Mouse (Mus musculus): Measurements from ENCODE around the gene Mfap1b. TPM values are rescaled to one million over a fixed set of nuclear protein-coding genes. Genes with fewer than 3 reads are reported as not detected.
"Not testable (repeated sequence)": the region's sequence is repeated elsewhere in the genome, so short reads cannot be mapped to it uniquely, and the experiment has no call there.

The Mfap1b gene
- polyA plus RNA-seq, 1 experiment = 38.5 TPM

DNA sequence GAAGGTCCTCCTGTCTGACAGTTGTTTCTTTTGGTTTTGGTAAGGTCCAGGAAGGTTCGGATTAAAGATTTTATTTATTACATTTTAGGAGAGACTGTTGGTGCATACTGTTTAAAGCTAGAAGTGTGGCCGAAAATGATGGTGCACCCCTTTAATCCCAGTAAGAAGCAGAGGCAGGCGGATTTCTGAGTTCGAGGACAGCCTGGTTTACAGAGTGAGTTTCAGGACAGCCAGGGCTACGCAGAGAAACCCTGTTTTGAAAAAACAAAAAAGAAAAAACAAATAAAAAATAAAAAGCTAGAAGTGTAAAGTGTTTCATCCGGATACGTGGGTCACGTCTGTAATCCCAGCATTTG is 291 bp upstream of the Mfap1b start:
- DNase-seq (ENCODE audit: extremely low spot score in 1 of 2, low spot score in 1 of 2) = no peak

- not testable (repeated sequence) for DNase-seq (ENCODE audit: extremely low spot score in 1 of 2, low spot score in 1 of 2)
Measured at GRCm38 (mm10) chr2:121472783-121473182, 1.1 kb downstream of the Mfap1b start.

DNA sequence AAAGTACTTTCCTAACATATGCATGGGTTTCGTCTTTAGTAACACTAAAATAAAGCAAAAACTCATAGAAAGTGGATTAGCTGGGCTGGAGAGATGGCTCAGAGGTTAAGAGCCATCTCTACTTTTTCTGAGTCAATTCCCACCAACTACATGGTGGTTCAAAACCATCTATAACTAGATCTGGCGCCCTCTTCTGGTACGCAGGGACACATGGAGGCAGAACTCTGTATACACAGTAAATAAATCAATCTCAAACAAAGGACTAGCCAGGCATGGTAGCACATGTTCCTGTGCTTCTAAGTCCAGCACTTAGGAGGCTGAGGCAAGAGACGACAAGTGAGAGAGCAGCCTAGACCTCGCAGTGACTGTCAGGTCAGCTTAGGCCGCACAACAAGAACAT is 4.9 kb downstream of the Mfap1b start:
- DNase-seq (ENCODE audit: extremely low spot score in 1 of 2, low spot score in 1 of 2) = not testable (repeated sequence)

- DNase-seq (ENCODE audit: extremely low spot score in 1 of 2, low spot score in 1 of 2) = no peak
Measured at GRCm38 (mm10) chr2:121460071-121460470, 13.8 kb downstream of the Mfap1b start.

GRCm38 (mm10) chr2:121456692-121457642 is 16.9 kb downstream of the Mfap1b start, which contains the start of gene Serinc4:
TSS of gene Serinc4 (minus strand) at chr2:121456781.
- DNase-seq (ENCODE audit: extremely low spot score in 1 of 2, low spot score in 1 of 2) = peak; percentile 61 to 86

- no peak for DNase-seq (ENCODE audit: extremely low spot score in 1 of 2, low spot score in 1 of 2)
Measured at GRCm38 (mm10) chr2:121455534-121455933, 18.3 kb downstream of the Mfap1b start.

- DNase-seq (ENCODE audit: extremely low spot score in 1 of 2, low spot score in 1 of 2) = no peak
Measured at GRCm38 (mm10) chr2:121453917-121454316, 19.9 kb downstream of the Mfap1b start.

GRCm38 (mm10) chr2:121452990-121453389 is 20.9 kb downstream of the Mfap1b start, which contains the start of gene Hypk:
TSS of gene Hypk (plus strand) at chr2:121453290.
- DNase-seq (ENCODE audit: extremely low spot score in 1 of 2, low spot score in 1 of 2) = no peak

DNA sequence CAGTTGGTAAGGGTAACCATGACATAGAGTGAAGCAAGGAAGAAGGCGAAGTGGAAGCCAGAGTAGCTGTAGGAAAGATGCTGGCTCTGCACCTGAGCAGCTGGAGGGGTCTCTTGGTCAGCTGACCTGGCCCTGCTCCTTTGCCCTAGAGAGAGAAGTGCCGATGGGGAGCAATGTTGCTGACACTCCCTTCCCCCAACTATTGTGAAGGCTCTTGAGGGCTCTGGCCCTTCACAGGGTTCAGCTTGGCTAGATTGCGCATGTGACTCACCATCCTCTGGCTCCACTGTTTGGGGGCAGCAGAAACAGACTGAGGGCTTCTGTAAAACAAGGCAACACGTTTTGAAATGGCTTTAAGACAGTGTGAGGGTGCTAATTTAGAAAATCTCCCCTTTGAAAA is 21.5 kb downstream of the Mfap1b start:
- no peak for DNase-seq (ENCODE audit: extremely low spot score in 1 of 2, low spot score in 1 of 2)

DNA sequence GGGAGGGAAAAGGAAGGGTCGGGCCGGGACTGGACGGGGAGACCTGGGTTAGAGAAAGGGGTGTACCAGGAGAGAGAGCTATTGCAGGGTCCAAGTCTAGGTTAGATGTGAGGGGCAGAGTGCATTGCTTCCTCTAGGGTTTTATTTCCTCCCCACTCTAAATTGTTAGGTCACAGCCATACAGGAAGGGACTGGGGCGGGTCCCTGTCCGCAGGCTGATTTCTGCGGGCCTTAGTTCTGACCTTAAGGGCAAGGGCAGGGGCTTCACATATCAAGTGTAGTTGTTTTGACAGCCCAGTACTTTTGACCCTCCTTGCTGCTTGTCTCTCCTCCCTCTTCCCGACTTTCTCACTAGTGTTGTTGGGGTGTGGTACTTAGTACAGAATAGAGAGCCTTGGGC is 23.8 kb downstream of the Mfap1b start:
- DNase-seq (ENCODE audit: extremely low spot score in 1 of 2, low spot score in 1 of 2) = no peak

GRCm38 (mm10) chr2:121449545-121450011 is 24.3 kb downstream of the Mfap1b start:
- peak in 1 of 2 experiments; percentile 38 for DNase-seq (ENCODE audit: extremely low spot score in 1 of 2, low spot score in 1 of 2)

DNA sequence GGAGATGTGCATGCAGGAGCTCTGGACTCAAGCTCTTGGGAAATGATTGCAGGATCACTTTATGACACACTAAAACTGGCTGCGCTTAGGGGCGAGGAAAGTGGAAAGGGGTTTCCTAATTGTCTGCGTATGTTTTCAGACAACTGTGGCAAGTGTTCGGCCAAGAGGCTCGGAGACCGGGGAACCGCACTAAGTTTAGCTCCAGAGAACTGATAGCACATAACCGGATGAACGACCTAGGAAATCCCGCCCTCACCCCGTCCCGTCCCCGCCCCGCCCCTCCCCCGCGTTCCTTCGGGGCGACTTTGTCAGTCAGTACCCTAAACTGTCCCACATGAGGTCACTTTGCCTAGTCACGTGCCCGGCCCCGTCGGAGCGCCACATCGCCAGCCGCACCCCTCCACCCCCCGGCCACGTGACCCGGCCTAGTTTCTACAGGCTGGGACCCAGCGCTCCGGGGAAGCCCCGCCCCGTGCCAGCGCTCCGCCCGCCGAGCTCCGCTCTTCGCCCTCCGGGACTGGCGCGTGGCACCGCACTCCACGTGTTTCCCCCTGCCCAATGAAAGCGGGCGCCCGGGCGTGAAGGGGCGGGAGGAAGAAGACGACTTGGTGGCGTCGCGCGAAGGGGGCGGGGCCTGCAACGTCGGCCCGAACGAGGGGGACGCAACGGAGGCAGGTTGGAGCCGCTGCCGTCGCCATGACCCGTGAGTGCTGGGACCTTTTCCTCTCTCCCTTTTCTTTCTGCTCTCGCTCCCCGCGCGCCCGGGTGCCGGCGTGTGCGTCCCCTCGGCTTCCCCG is 24.9 kb downstream of the Mfap1b start, which contains the start of gene Serf2:
TSS of gene Serf2 (plus strand) at position 457 of the 797 bp plus-strand sequence.
- peak; percentile 98 for DNase-seq (ENCODE audit: extremely low spot score in 1 of 2, low spot score in 1 of 2)

DNA sequence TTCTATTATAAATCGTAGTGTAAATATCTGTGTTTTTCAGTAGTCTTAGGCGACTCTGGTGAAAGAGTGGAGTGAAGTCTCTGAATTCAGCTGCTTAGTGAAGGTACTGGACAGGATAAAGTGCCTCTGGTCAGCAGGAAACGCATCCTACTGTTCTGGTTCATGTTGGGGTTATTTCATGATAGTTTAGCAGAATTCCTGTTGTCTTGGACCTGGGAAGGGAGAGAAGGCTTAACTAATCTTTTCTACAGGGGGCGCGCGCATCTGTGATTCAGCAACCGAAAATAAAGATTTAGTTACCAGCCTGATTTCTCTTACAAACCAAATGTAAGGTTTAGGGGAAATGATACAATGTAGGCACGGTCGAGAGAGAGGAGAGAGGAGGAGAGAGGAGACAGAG is 25.7 kb downstream of the Mfap1b start:
- DNase-seq (ENCODE audit: extremely low spot score in 1 of 2, low spot score in 1 of 2) = peak in 1 of 2 experiments; percentile 56

GRCm38 (mm10) chr2:121447006-121447405 is 26.9 kb downstream of the Mfap1b start:
- DNase-seq (ENCODE audit: extremely low spot score in 1 of 2, low spot score in 1 of 2) = no peak

DNA sequence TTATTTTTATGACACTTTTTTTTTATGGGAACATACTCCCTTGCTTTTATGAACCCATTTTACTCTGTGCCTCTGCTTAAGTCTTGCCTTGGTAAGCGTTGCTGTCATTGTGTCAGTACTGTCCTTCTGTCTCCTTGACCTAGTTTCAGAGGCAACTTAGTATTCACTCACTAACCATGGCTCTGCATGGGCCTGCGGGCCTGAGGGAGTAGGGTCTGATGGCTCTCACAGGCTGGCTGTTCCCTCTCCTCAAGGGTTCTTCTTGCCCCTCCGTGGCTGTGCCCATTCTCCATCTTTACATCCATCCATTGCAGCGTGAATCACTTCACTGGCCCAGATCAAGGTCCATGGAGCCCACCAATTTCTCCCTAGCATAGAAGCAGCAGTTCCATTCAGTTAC is 27.4 kb downstream of the Mfap1b start:
- no peak for DNase-seq (ENCODE audit: extremely low spot score in 1 of 2, low spot score in 1 of 2)

- no peak for DNase-seq (ENCODE audit: extremely low spot score in 1 of 2, low spot score in 1 of 2)
Measured at GRCm38 (mm10) chr2:121445117-121445516, 28.8 kb downstream of the Mfap1b start.

GRCm38 (mm10) chr2:121444178-121444577 is 29.7 kb downstream of the Mfap1b start, which contains the start of gene Ell3:
TSS of gene Ell3 (minus strand) at chr2:121444278.
- no peak for DNase-seq (ENCODE audit: extremely low spot score in 1 of 2, low spot score in 1 of 2)

DNA sequence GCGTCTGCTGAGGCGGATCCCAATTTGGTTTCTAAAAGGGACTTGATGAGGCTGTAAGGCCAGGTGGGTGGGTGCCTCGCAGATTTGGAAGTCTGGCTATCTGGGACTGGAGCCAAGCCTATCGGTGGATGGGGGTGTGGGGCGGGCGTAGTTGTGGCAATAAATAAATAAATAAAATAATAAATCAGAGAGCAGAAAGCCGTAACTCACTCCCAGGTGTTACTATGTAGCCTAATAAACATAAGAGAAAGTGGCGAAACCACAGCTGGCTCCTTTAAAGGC is 30.9 kb downstream of the Mfap1b start:
- no peak for DNase-seq (ENCODE audit: extremely low spot score in 1 of 2, low spot score in 1 of 2)

DNA sequence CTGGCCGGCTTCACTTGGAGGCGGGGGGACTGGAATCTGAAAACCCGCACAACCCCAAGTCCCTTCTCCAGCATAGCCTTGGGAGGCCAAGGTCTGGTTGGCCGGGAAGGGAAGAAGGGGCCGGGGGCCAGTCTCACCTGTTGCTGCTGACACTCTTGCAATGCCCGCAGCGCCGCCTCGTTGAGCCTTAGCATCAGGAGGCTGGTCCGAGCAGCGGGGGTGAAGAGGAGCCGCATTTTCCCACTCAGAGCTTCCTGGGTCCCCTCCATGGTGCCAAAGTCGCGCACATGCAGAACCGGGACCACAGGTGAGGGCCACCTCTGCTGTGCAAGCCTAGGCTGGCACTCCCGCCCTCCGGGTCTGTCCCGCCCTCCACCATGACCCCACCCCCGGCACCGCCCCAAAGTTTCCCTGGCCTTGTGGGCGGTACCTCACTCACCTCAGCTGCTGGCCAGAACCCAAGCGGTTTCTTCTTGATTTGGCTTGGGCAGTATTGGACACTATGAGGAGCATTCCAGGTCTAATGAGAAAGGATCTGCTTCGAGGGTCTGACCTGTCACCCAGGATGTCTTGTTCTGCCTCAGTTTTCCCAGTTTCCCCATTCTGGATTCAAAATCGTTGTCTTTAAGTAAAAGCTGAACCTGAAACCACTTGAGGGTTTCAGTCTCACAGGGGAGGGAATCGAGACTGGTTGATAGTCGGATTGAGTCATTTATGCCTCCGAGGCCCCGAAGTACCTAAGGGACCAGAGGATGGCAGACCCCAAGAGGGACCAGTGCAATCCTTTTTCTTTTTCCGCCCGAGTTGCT is 31.4 kb downstream of the Mfap1b start:
- DNase-seq (ENCODE audit: extremely low spot score in 1 of 2, low spot score in 1 of 2) = no peak

DNA sequence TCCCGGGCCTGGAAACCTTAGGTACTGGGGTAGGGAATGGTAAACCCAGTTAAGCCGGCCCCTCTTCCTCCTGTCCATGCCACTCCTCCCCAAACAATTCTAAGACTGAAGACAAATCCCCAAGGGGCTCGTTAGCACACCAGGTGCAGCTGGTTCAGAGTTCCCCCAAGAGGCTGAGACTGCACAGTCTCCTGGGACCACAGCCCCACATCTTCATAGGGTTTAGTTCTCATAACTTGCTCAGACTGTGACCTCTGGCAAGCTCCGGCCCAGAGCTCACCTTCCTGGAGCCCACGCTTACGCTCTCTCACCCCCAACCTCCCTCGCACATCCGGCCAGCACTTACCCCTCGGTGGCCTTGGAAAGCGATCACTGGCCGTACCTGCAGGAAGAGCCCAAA is 32.1 kb downstream of the Mfap1b start:
- DNase-seq (ENCODE audit: extremely low spot score in 1 of 2, low spot score in 1 of 2) = no peak
